Mouse (Mus musculus): Measurements from ENCODE around the gene Fgf3.

DNA sequence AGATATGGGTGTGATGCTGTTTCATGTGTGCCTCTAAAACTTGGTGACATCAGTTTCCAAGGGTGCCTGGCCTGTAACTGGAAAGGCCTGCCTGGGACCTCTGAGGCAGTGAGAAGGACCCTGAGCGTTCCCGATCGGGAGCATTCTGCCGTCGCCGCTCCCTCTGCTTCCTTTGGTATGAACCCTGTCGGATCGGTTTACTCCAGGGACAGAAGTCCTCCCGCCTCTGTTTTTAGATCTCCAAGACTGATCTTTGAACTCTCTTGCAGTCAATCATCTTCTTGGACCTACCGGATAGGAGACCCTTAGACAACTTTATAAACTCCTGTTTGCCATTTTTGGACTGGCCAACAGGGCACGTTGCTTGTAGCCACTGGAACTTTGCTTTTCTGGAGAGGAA lies 25.3 kb downstream of the Fgf3 start:
- TF ChIP-seq MAX (IDR thresholded peaks at IDR 0.05): no peak
- no peak for TF ChIP-seq USF1 (IDR thresholded peaks at IDR 0.05; ENCODE audit: low read depth)
- TF ChIP-seq CTCF (IDR thresholded peaks at IDR 0.05; ENCODE audit: control insufficient read depth, insufficient read depth, insufficient read length): no peak
- no peak for TF ChIP-seq CEBPB (IDR thresholded peaks at IDR 0.05; ENCODE audit: low read depth)
- no peak for TF ChIP-seq MYOD1 (IDR thresholded peaks at IDR 0.05; ENCODE audit: control insufficient read depth, insufficient read length, low read depth)
- no peak for TF ChIP-seq FOSL1 (IDR thresholded peaks at IDR 0.05; ENCODE audit: insufficient read depth, low read length, poor library complexity, severe bottlenecking)
